Mouse (Mus musculus) neural tube, embryonic 13.5 days (tissue): ENCODE data around the gene Krtap28-10. TPM values are rescaled to one million over a fixed set of nuclear protein-coding genes. Genes with fewer than 3 reads are reported as not detected.
A peak's percentile ranks its signal among the peaks of the same experiment; 100 is the strongest.

Source experiments
- ATAC-seq: fragments of 200-750 bp; cut with Nextera tagmentation; 2 replicates; pipeline ENCODE4 v1.8.0; 2017; ENCODE audit warnings: low read depth, mild to moderate bottlenecking, moderate TSS enrichment, moderate library complexity
- H3K27ac ChIP-seq: fragments of 300-500 bp; sonication (generic); replicated peaks from 2 replicates; pipeline ENCODE4 v1.5.1; 2015; ENCODE audit warnings: moderate library complexity, mild to moderate bottlenecking, inconsistent platforms
- H3K27me3 ChIP-seq: fragments of 300-500 bp; sonication (generic); 2 replicates; pipeline ENCODE4 v1.6.1; 2015; ENCODE audit warnings: mild to moderate bottlenecking, inconsistent platforms
- H3K36me3 ChIP-seq: fragments of 300-500 bp; sonication (generic); 2 replicates; pipeline ENCODE4 v1.6.1; 2015; ENCODE audit warnings: mild to moderate bottlenecking, inconsistent platforms
- H3K4me1 ChIP-seq: fragments of 300-500 bp; sonication (generic); replicated peaks from 2 replicates; pipeline ENCODE4 v1.6.1; 2015; ENCODE audit warnings: inconsistent platforms
- H3K4me2 ChIP-seq: fragments of 300-500 bp; sonication (generic); 2 replicates; pipeline ENCODE4 v1.6.1; 2015; ENCODE audit warnings: inconsistent platforms, mild to moderate bottlenecking, moderate library complexity
- H3K4me3 ChIP-seq: fragments of 300-500 bp; sonication (generic); 2 replicates; pipeline ENCODE4 v1.5.1; 2015; ENCODE audit warnings: mild to moderate bottlenecking, inconsistent platforms
- H3K9ac ChIP-seq: fragments of 300-500 bp; sonication (generic); 2 replicates; pipeline ENCODE4 v1.6.1; 2015; ENCODE audit warnings: moderate library complexity, mild to moderate bottlenecking, inconsistent platforms
- H3K9me3 ChIP-seq: fragments of 300-500 bp; sonication (generic); 2 replicates; pipeline ENCODE4 v1.6.1; 2016; ENCODE audit warnings: inconsistent platforms
- WGBS: fragments of 180-500 bp; shearing (Covaris S2); methylation state at CpG from one replicate; pipeline ENCODE4 v1.1.7; 2015; 5-methylcytosine and 5-hydroxymethylcytosine counted together
- polyA plus RNA-seq: library from polyadenylated mRNA; unstranded; fragments of >200 nt; fragmentation: Nextera tagmentation; extraction: Ambion mirVana; gene quantifications from 2 replicates; pipeline ENCODE4 v1.2.1, GENCODE M21; 2015

The Krtap28-10 gene
- polyA plus RNA-seq, 1 experiment from 2014 or later, result not detected

GRCm38 (mm10) chr1:83044882-83045427 lies 2.7 kb upstream of the Krtap28-10 start, which contains the start of gene Gm47969:
Gene Gm47969, plus strand, starts transcription at chr1:83044932.
- 84% methylated on average over 4 of the region's 5 CpGs for WGBS
- H3K4me2 ChIP-seq, result no peak within 1 kb of the TSS

GRCm38 (mm10) chr1:83039080-83039479 lies 3.2 kb downstream of the Krtap28-10 start:
- ATAC-seq, result no peak
- no peak overlapping the region for H3K4me2 ChIP-seq
- no peaks in the 10 kb centered on the region for H3K36me3 ChIP-seq
- H3K27ac ChIP-seq, result no peak overlapping the region
- no peaks in the 10 kb centered on the region for H3K27me3 ChIP-seq
- WGBS, result 86% methylated on average over 4 of the region's 4 CpGs
- H3K4me3 ChIP-seq, result no peak overlapping the region
- no peak overlapping the region for H3K9ac ChIP-seq
- peaks cover 10% of the 10 kb centered on the region for H3K4me1 ChIP-seq
- H3K9me3 ChIP-seq, result no peaks in the 10 kb centered on the region

More at GRCm38 (mm10) chr1:83044882-83045427, 2.7 kb upstream of the Krtap28-10 start, which contains the start of gene Gm47969:
- ATAC-seq, result no peak
- Histone ChIP-seq H3K27me3 (no peaks in the 10 kb centered on the region), H3K4me1 (no peaks in the 10 kb centered on the region), H3K27ac (no peak within 1 kb of the TSS), H3K9me3 (no peaks in the 10 kb centered on the region), H3K4me3 (no peak within 1 kb of the TSS), H3K9ac (no peak within 1 kb of the TSS), H3K36me3 (no peaks in the 10 kb centered on the region)

GRCm38 (mm10) chr1:83038109-83038672 lies 4.1 kb downstream of the Krtap28-10 start, which contains the start of gene Slc19a3:
Gene Slc19a3, minus strand, starts transcription at chr1:83038448.
- ATAC-seq, result peak; percentile 92
- Histone ChIP-seq H3K4me3 (peak within 1 kb of the TSS; percentile 47), H3K9ac (peak within 1 kb of the TSS; percentile 64)

GRCm38 (mm10) chr1:83036892-83037667 lies 5.2 kb downstream of the Krtap28-10 start:
- H3K27ac ChIP-seq, result no peak overlapping the region
- H3K27me3 ChIP-seq, result no peaks in the 10 kb centered on the region
- H3K4me2 ChIP-seq, result peak overlapping the region; percentile 67; the same call in 1 of the 2 replicates
- no peak overlapping the region for H3K9ac ChIP-seq
- no peaks in the 10 kb centered on the region for H3K36me3 ChIP-seq
- peaks cover 10% of the 10 kb centered on the region for H3K4me1 ChIP-seq
- ATAC-seq, result no peak
- H3K4me3 ChIP-seq, result no peak overlapping the region
- H3K9me3 ChIP-seq, result no peaks in the 10 kb centered on the region
- 73% methylated on average over 11 of the region's 11 CpGs for WGBS

More at GRCm38 (mm10) chr1:83038109-83038672, 4.1 kb downstream of the Krtap28-10 start, which contains the start of gene Slc19a3:
- 1% methylated on average over 25 of the region's 25 CpGs for WGBS
- Histone ChIP-seq H3K4me2 (peak within 1 kb of the TSS; percentile 67), H3K4me1 (peaks cover 10% of the 10 kb centered on the region), H3K27ac (no peak within 1 kb of the TSS), H3K36me3 (no peaks in the 10 kb centered on the region), H3K27me3 (no peaks in the 10 kb centered on the region), H3K9me3 (no peaks in the 10 kb centered on the region)

- no peak overlapping the region for H3K4me2 ChIP-seq
Observed at GRCm38 (mm10) chr1:83034509-83034908, 7.8 kb downstream of the Krtap28-10 start.

GRCm38 (mm10) chr1:83032508-83032907 lies 9.8 kb downstream of the Krtap28-10 start:
- WGBS, result 94% methylated on average over 6 of the region's 6 CpGs
- H3K4me3 ChIP-seq, result no peak overlapping the region
- H3K4me2 ChIP-seq, result no peak overlapping the region

More at GRCm38 (mm10) chr1:83034509-83034908, 7.8 kb downstream of the Krtap28-10 start:
- Histone ChIP-seq H3K4me3 (no peak overlapping the region), H3K27ac (no peak overlapping the region), H3K36me3 (no peaks in the 10 kb centered on the region), H3K9ac (no peak overlapping the region), H3K27me3 (no peaks in the 10 kb centered on the region), H3K9me3 (no peaks in the 10 kb centered on the region), H3K4me1 (peaks cover 10% of the 10 kb centered on the region)
- ATAC-seq, result no peak
- 58% methylated on average over 5 of the region's 5 CpGs for WGBS

GRCm38 (mm10) chr1:83031950-83032349 lies 10.3 kb downstream of the Krtap28-10 start:
- no peaks in the 10 kb centered on the region for H3K9me3 ChIP-seq
- H3K4me2 ChIP-seq, result no peak overlapping the region
- H3K9ac ChIP-seq, result no peak overlapping the region
- H3K36me3 ChIP-seq, result no peaks in the 10 kb centered on the region
- no peak for ATAC-seq
- no peaks in the 10 kb centered on the region for H3K27me3 ChIP-seq
- 75% methylated on average over 1 of the region's 1 CpGs for WGBS
- 0 out of 2 replicates have a peak, but pooled peaks cover 3% of the 10 kb centered on the region for H3K4me1 ChIP-seq
- H3K4me3 ChIP-seq, result no peak overlapping the region
- H3K27ac ChIP-seq, result no peak overlapping the region

More at GRCm38 (mm10) chr1:83032508-83032907, 9.8 kb downstream of the Krtap28-10 start:
- Histone ChIP-seq H3K27ac (no peak overlapping the region), H3K9ac (no peak overlapping the region), H3K4me1 (peaks cover 5% of the 10 kb centered on the region), H3K36me3 (no peaks in the 10 kb centered on the region), H3K9me3 (no peaks in the 10 kb centered on the region), H3K27me3 (no peaks in the 10 kb centered on the region)
- ATAC-seq, result no peak

- no peak for ATAC-seq
- no peaks in the 10 kb centered on the region for H3K27me3 ChIP-seq
- 70% methylated on average over 1 of the region's 1 CpGs for WGBS
Observed at GRCm38 (mm10) chr1:83016556-83016955, 25.7 kb downstream of the Krtap28-10 start.

GRCm38 (mm10) chr1:83015329-83015879 lies 26.9 kb downstream of the Krtap28-10 start:
- Histone ChIP-seq H3K4me3 (no peak overlapping the region), H3K9me3 (no peaks in the 10 kb centered on the region), H3K36me3 (no peaks in the 10 kb centered on the region), H3K27ac (no peak overlapping the region), H3K27me3 (no peaks in the 10 kb centered on the region), H3K4me2 (no peak overlapping the region), H3K4me1 (no peaks in the 10 kb centered on the region), H3K9ac (no peak overlapping the region)
- WGBS, result 84% methylated on average over 10 of the region's 10 CpGs
- no peak for ATAC-seq

More at GRCm38 (mm10) chr1:83016556-83016955, 25.7 kb downstream of the Krtap28-10 start:
- no peaks in the 10 kb centered on the region for H3K4me1 ChIP-seq
- H3K27ac ChIP-seq, result no peak overlapping the region
- no peaks in the 10 kb centered on the region for H3K36me3 ChIP-seq
- H3K4me3 ChIP-seq, result no peak overlapping the region
- H3K4me2 ChIP-seq, result no peak overlapping the region
- H3K9me3 ChIP-seq, result no peaks in the 10 kb centered on the region
- H3K9ac ChIP-seq, result no peak overlapping the region

GRCm38 (mm10) chr1:83014477-83014876 lies 27.8 kb downstream of the Krtap28-10 start:
- Histone ChIP-seq H3K4me3 (no peak overlapping the region), H3K9me3 (no peaks in the 10 kb centered on the region), H3K4me1 (no peaks in the 10 kb centered on the region), H3K27ac (no peak overlapping the region), H3K4me2 (no peak overlapping the region), H3K36me3 (no peaks in the 10 kb centered on the region), H3K27me3 (no peaks in the 10 kb centered on the region), H3K9ac (no peak overlapping the region)
- ATAC-seq, result no peak
- WGBS, result 89% methylated on average over 3 of the region's 3 CpGs

- no peak overlapping the region for H3K9ac ChIP-seq
- H3K4me1 ChIP-seq, result no peaks in the 10 kb centered on the region
- no peaks in the 10 kb centered on the region for H3K27me3 ChIP-seq
- 63% methylated on average over 6 of the region's 6 CpGs for whole genome bisulfite sequencing
- no peak overlapping the region for H3K4me2 ChIP-seq
- no peak for ATAC-seq
- H3K4me3 ChIP-seq, result no peak overlapping the region
- H3K27ac ChIP-seq, result no peak overlapping the region
- H3K36me3 ChIP-seq, result no peaks in the 10 kb centered on the region
- no peaks in the 10 kb centered on the region for H3K9me3 ChIP-seq
Observed at GRCm38 (mm10) chr1:83007471-83007870, 34.8 kb downstream of the Krtap28-10 start.
